Mouse (Mus musculus) adipose tissue, adult 10 weeks (tissue): Measurements from ENCODE around the gene Pkn2. TPM values are rescaled to one million over a fixed set of nuclear protein-coding genes. Genes with fewer than 3 reads are reported as not detected.

Experiments
- polyA plus RNA-seq: library from polyadenylated mRNA; stranded (reverse); fragments of 350-450 nt; fragmentation: Illumina TruSeq; extraction: RNeasy Lipid Tissue Mini Kit (QIAGEN cat#74804); gene quantifications from one replicate; pipeline ENCODE4 v1.2.3, GENCODE M21; 2014; ENCODE audit warnings: low read depth, low replicate concordance

Pkn2 gene
- polyA plus RNA-seq: 23.4 TPM

GRCm38 (mm10) chr3:142881872-142882623 lies at the start of gene Pkn2:
Gene Pkn2, minus strand, starts transcription at chr3:142882004.

GRCm38 (mm10) chr3:142764995-142765777 lies 116.6 kb downstream of the Pkn2 start, which contains the start of gene Gtf2b:
Gene Gtf2b, plus strand, starts transcription at chr3:142765045.

Other genes with a start within 250 kb of the Pkn2 start
- 15.7 TPM for gene Kyat3, start 181.0 kb downstream of the Pkn2 start, polyA plus RNA-seq
- gene Gtf2b, start 117.0 kb downstream of the Pkn2 start, polyA plus RNA-seq: 39.3 TPM